Mouse (Mus musculus): ENCODE measurements at regions not wholly inside any gene's neighbourhood (a gene's known extent, or its start where the extent isn't known, plus 50 kb on each side); places are given as distances from the start of the nearest gene placed in this dataset.

DNA sequence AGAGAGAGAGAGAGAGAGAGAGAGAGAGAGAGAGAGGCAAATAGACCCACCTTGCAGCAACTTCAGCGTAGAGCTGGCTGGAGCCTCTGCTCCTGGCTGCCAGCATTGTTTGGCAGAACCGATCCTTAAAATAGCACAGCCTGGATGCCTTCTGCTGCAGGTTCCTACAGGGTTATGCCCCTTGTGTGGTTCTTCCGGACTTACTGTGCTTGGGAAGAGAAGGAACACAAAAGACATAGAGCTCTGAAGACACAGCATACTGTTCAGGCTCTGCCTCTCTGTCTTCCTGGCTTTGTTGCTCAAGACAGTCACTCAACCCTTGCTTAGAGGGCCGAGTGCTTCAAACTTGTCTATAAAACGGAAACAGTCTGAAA lies 86.2 kb upstream of the Slc25a26 start:
- no peak for DNase-seq

DNA sequence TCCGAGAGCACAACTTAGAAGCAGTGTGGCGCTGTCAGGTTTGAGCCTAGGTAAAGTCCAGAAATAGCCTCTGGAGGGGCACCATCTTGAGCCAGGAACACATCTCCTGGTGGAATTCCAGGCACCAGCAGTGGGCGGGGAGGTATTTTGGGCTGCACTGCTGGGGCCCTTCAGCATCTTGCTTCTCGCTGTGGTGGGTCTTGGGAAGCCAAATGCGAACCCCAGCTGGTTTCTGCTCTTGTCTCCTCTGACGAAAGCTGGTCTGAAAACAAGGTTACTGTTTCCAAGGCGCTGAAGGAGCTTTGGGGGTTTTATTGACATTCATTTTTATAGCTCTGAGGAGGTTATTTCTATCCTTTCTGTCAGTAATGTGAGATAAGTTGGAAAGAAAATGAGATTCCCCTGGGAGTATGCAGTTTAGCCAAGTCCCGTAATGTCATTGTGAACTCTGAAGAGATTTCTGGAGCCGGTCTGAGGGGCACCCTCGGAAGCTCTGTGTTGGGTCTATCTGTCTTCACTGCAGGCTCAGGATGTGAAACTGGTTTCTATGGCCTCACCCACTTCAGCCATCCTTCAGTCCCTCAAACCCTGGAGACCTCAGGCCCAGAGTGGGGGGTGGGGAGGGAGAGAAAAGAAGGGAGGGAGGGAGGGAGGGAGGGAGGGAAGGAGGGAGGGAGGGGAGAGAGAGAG lies 86.7 kb upstream of the Slc25a26 start:
- DNase-seq, result peak; percentile 24

DNA sequence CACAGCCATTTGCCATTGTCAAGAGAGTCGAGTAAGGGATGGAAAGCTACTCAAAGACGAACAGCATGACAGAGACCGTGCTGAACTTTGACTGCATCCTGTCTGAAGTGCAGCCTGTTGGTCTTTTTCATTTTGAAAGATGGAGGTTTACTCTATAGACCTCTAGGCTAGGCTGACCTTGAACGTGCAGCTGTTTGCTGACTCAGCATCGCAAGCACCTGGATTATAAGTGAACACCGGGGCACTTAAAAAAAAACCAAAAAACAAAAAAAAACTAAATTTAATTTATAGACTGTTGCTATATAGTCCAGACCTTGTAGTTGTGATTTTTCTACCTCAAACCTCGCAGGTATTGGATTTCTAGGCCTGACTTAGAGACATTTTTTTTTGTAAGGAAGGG lies 87.8 kb upstream of the Slc25a26 start:
- DNase-seq, result no peak

DNA sequence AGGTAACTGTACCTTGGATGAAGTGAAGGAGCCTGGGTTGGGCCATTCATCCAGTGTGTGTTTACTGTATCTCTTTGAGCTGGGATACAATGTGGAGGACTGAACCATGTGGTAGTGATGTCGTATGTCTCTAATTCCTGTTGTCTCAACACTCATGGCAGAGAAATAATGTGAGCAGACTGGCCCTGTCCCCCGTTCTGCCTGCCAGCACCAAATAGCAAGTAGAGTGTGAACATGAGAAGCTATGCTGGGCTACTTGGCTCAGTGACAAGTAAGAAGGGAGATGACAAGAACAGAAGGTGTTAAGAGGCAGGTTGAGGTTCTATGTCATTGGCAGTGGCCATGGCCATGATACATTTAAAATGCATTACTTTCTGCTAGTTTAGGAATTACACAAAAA lies 89.7 kb upstream of the Slc25a26 start:
- DNase-seq, result no peak

DNA sequence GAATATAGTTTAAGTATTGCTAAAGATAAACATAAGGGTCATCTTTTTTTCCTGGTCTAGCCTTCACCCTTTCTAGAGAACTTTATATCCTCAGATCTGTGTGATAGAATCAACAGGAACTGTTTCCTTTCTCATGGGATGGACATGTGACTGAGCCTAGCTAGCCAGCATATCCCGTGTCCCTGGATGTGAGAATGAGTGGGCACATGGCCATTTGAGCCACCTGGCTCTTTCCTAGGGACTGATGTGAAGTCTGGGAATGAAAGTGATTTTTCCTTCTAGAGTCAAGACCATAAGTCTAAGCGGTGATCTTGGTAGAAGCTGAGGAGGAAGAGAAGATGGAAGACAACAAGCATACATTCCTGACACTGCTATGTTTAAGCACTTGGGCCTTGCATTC lies 91.1 kb upstream of the Slc25a26 start:
- no peak for DNase-seq

DNA sequence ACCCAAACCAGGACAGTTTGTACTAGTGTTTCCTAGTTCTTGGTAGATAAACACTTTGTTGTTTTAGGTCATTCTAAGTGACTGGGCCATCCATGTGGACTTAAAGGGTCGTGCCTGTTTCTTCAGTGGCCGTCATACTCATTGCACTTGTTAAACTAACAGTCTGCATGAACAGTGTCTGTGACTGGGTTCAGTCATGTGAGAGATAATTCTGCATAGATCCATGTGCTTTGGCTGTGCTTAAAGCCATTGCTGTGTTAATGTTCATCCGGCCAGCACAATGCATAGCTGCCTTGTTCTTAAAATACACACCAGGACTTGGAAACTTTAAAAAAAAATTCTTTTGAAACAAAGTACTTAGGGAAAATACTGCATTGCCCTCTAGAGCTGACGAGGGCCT lies 92.4 kb upstream of the Slc25a26 start:
- DNase-seq, result no peak

DNA sequence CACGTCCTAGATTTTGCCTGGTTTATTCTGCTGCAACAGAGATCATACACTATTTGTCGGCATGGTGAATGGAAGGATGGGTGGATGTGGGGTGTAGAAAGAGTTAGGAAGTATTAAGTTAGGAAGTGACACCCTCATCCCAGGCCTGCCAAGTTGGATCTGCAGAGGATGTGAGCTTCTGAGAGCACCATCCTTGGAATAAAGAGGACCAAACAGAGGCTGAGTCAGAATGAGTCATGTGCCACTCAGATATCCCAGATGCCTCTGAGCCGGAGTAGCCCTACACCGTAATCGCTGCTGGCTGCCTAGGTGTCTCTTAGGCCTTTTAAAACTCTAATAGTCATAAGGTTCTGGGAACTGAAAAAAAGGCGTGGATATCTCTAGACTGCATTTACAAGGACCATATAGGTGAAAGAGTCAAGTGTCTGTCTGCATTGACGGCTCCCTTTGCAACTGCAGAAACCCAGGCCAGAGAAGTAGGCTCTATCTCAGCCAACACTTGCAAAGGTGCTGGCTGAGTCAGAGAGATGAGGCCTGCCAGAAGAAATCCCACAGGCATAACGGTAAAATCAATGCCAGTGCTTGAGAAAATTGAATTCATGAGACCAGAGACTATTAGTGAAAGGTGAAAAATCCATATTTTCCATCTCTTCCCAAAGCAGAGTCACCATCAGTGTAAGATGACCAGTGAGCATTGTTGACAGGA lies 94.6 kb upstream of the Slc25a26 start:
- peak; percentile 77 for DNase-seq

DNA sequence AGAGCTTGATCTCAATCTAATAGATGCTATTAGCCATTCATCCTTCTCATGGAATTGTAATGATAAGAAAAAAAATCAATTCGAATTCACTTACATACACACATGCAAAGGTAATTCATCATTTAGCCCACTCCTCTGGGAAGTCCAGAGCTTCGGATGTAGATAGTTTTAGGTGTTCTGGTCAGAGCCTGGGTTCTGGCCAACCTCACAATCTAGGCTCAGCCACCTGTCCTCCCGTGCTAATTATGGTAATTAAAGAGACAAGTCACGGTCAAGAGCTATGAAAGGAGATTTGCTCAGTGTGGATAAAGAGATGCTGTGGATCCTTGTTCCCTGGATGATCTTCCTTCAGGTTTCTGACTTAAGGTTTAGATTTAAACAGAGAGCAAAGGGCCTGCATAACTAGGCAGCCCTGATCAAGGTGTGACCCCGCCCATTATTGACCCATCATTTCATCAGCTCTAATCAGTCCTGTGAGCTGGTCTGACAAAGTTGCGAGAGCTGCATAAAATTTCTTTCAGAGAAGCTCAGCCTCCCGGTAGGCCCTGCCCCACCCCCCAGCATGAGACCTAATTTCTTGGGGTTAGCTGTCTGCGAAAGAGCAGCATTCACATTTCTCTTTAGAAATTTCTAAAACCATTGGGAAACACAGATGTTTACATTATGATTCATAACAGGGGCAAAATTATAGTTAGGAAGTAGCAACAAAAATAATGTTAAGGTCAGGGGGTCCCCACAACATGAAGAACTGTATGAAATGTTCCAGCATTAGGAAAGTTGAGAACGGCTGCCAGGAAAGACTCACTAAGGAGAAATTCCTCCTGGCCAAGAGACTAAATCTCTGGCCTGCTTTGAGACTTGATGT lies 98.3 kb upstream of the Slc25a26 start:
- no peak for DNase-seq

DNA sequence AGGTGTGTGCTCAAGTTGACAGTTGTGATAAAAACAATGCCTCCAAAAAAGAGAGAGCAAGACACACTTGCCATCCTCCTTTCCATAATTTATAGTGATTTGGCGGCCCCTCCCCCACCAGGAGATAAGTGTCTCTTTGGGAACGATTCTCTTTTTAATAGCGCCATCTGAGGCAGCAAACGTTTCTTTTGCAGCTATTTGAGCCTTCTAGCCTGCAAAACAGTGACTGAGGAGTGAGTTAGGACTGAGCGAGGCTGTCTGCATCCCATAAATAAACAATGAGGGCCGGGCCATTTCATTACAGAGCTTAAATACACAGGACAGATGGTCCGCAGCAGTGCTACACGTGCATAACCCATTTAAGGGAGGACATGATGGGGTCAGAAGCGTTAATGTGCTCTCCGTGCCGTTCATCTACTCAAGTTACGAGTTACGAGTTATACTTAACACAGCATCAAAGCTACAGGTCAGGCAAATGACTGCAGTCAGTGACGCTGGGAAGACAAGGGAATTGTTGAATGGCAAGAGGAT lies 99.0 kb upstream of the Slc25a26 start:
- DNase-seq, result no peak

DNA sequence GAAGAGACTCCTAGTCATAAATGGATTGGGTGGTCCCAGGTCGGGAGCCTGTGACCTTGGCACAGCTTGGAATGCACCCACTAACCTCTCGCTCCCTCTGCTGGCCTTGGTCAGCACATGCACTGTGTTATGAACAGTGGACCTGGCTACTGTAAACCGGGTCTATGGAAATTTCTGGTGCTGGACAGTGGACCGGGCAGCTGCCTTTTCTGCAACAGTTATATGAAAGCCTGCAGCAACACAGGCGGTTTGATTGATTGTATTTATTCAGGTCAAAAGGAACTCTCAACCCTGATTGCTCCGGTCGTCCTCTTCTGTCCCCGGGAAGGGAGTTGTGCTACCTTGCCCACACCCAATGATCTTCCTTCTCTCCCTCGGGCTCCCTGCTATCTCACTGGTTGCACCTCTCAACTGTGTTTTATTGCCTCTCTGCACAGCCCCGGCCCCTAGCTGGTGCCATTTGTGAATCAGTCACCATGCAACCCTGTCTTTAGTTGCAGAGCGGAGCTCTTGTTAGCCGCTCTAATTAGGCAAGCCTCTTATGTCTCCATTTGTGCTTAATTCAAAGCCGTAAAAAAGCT lies 99.6 kb upstream of the Slc25a26 start:
- DNase-seq, result no peak

DNA sequence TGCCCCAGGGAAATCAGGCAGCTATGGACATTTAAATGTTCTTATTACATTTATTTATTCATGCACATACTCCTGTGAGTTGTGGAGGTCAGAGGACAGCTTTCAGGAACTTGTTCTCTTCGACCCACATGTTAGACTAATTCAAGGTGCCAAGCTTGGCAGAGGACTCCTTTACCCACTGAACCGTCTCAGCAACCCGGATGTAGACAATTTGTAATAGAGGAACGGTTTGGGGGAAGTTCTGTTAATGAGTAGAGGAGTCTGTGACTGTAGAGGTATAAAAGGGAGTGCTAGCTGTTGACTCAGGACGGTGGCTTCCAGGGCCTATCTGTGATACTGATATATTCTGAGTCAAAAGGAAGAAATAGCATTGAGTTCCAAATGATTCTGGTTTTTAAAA lies 107.4 kb upstream of the Magi1 start:
- DNase-seq, result no peak

DNA sequence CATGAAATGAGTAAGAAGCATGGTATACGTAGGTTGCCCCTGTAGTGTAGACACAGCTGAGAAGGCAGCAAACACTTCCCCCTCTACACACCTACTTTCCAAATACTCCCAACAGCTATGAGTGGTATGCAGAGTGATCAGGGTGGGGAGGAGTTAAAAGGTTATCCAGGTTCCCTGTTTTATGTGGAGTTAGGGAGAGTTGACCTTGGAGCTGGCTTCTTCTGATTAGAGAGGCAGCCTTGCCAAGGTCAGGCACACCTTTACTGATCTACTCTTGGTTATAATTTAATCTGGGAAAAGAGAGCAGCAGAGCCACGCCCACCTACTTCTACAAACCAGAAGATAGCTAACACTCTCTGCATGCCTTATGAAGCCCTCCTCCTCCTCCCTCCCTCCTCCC lies 106.7 kb upstream of the Magi1 start:
- no peak for DNase-seq

DNA sequence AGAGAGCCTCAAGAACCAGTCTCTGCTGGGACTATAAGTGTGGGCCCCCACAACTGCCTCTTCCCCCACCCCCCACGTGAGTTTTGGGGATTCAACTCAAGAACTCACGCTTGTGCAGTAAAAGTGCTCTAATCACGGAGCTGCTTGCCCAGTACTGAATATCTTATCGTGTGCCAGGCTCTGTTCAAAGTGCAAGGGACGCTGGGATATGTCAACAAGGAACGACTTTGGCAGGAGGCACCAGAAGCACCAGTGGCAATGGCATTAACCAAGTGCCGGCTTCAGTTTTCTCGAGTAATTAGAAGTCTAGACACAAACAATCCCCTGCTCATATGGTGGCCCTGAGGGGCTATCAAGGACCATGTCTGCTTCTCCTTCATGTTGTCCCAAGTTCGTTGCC lies 106.0 kb upstream of the Magi1 start:
- no peak for DNase-seq

DNA sequence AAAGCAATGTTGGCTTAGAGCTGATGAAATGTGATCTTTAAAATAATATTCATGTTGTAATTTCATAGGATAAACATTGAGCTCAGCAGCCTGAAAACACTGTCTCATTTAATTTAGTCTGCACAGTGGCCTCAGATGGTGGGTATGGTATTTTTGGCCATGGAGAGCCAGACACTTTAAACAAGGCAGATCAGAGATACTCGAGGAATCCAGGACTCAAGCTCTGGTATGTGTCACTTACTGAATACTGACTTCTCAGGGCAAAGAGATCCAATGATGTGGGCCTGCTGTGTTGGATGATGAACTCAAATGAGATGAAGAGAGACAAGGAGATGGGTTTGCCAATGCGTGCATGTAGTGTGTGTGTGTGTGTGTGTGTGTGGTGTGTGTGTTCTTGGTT lies 103.9 kb upstream of the Magi1 start:
- no peak for DNase-seq

DNA sequence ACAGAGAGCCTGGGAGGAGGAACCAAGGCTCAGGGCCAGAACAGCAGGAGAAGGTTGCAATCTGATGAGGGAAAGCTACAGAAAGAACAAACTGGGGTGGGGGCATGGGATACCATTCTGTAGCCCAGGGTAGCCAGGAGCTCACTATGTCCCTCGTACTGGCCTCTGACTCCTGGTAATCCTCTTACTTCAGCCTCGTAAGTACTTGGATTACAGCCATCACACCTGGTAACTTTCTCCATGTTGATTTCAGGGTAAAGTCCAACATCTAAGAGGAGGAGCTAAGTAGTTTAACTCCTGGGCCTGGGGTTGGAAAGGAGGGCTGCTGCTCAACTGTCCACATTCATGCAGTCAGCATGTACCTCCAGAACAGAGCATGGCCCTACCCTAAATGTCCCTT lies 101.8 kb upstream of the Magi1 start:
- DNase-seq, result no peak

DNA sequence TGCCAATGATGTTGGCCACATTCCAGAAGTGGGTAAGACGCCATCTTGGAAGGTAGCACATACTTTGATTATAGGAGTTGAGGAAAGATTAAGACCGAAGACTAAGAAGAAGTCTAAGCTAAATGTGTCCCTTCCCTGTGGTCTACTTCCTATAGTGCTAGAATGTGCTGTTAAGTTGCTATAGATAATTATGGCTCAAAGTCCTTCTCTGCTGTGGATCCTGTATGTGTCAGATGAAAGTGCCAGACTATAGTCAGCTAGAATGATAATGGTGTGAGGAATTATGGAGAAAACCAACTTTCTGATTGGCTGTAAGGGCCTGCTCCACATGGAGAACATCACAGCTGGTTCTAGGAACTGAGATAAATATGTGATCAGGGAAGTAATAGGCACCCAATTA lies 86.3 kb upstream of the Magi1 start:
- no peak for DNase-seq

DNA sequence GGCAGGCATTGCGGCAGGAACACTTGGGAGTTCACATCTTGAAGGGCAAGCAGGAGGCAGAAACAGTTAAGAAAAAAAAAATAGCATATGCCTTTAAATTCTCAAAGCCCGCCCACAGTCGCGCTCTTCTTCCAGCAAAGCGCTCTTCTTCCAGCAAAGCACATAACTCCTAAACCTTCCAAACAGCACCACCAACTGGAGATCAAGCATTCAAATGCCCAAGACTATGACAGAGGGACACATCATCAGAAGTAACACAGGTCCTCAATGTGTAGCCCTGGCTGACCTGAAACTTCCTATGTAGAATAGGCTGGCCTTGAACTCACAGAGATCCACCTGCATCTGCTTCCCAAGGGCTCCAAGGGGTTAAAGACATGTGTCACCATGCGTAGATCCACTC lies 80.2 kb upstream of the Magi1 start:
- peak; percentile 19 for DNase-seq

DNA sequence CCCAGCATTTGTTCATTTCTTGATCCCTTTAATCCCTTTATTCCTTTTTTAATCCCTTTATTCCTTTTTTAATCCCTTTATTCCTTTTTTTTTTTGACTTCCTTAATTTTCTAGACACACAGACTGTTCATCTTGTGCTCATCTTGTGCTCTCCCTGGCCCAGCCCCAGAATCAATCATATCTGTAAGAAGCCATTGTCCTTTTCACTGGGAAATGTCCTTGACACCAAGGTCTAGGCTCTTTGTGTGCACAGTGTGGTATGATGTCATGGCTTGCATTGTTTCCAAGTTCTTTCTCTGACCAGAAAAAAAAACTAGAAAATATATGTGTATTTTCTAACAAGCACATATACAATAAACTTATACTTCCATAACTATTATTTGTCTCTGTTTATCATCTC lies 78.9 kb upstream of the Magi1 start:
- DNase-seq, result no peak

DNA sequence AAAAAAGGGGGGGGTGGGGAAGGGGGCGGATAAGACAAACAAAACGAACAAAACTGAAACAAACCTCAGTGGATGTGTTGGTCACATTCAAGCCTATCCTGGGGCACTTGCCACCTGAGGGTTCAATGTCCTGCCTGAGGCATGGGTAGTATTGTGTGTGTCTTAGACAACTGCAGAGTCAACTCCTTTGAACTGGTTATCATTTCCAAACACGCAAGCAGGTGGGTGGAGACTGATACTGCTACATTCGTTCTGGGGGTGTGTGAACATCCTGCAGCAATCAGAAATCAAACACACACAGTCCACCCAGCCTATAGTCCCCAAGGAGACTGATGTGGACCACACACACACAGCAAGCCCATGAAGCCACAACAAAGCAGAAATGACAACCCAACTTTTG lies 73.9 kb upstream of the Magi1 start:
- no peak for DNase-seq

DNA sequence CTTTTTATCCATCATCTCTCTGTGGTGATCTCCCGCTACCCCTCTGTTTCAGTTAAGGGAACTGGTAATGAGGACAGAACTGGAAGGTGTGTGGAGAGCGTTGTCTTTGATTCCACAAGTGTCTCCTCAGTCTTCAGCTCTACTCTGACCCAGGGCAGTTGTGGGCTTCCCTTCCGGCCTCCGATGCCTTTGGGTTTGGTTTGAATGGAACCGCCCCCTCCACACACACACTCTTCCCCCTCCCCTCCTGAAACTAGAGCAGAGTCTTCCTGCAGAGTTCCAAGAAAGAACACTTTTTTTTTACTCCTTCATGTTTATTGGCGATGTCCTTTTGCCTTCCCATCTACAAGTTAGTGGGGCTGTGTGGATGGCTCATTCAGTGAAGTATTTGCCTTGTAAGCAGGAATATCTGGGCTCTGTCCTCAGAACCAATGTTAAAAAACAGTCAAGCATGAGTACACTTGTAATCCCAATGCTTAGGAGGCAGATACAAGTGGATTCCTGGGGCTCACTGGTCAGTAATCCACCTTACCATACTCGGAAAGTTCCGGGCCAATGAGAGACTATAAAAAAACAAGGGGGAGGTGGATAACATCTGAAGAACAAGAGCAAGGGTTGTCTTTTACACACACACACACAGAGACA lies 70.9 kb upstream of the Magi1 start:
- DNase-seq, result no peak

DNA sequence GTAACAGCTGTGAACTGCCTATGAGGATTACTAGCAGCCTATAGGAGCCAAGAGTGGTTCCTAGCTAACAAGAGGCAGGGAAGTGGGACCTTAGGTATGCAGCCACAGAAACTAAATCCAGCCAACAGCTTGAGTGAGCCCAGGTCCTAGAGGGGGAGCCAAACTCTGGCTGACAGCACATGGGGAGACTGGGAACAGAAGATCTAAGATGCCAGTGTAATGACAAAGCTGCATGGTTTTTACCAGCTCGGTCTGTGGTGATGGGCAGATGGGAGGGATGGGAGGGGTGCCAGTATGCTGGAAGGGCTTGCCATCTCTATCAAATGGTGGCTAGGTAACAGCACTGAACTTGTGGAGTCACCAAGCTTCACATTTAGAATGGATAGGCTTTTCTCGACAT lies 60.6 kb upstream of the Magi1 start:
- DNase-seq, result no peak

DNA sequence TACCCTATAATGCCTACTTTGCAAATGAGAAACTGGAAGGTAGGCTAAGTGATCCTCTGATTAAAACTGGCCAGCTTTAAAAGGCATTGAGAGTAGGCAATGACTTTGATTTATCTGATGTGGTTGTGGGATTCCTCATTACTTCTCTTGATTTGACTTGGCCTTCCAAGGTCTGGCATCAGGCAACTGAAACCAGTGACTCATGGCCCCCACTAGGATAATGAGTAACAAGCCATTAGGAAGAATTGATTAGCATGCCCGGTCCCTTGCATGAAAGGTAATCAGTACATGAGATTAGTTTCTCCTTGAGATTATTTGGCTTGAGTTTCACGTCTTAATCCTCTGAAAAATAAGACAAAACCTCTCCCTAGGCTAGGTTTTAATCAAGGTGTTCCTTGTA lies 56.8 kb upstream of the Magi1 start:
- no peak for DNase-seq

DNA sequence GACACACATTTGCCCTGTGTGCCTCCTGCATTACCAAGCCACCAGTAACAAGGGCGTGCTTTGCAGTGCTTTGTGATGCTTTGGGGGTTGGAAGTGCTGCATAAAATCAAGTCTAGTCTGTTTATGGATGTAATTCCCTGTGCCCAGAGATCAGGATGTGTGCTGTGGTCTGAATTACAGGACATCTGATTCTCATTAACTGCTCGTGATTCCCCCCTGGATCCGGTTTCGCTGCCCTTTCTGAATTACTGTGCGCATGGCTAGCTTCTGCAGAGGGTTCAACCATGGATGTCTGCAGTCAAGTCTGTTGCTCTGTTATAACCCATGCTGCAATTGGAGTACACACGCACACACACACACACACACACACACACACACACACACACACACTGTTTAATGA lies 52.5 kb upstream of the Magi1 start:
- DNase-seq, result no peak

Measured in right cerebral cortex, adult 18-20 months (tissue).